Mouse (Mus musculus) heart, embryonic 14.5 days (tissue): ENCODE results near the gene Ankrd10. TPM values are rescaled to one million over a fixed set of nuclear protein-coding genes. Genes with fewer than 3 reads are reported as not detected.
"Not testable (repeated sequence)": the region's sequence is repeated elsewhere in the genome, so short reads cannot be mapped to it uniquely, and the experiment has no call there.

Experiments
- ATAC-seq: fragments of 200-750 bp; cut with Nextera tagmentation; 2 replicates; pipeline ENCODE4 v1.8.0; 2017; ENCODE audit warnings: low read depth, moderate TSS enrichment; ENCODE audit not compliant: insufficient number of reproducible peaks, insufficient read depth, low FRiP score
- H3K27ac ChIP-seq, 2 experiments: fragments of 200-500 bp in 1 of 2; fragments of 300-500 bp in 1 of 2; sonication (generic) in 1 of 2; replicated peaks in 1 of 2; 2 replicates each; pipeline ENCODE4 v1.5.1; 2012 to 2014; ENCODE audit warnings: low read depth in 2 of 2, low read length in 2 of 2, control low read depth in 1 of 2, mild to moderate bottlenecking in 1 of 2, mixed read lengths in 1 of 2; ENCODE audit not compliant: control insufficient read depth in 1 of 2, insufficient read depth in 1 of 2
- H3K27me3 ChIP-seq: fragments of 300-500 bp; sonication (generic); 2 replicates; pipeline ENCODE4 v1.6.1; 2014; ENCODE audit warnings: mild to moderate bottlenecking, low read length, control low read depth; ENCODE audit not compliant: control insufficient read depth, insufficient read depth
- H3K36me3 ChIP-seq: fragments of 300-500 bp; sonication (generic); 2 replicates; pipeline ENCODE4 v1.6.1; 2014; ENCODE audit warnings: mild to moderate bottlenecking, control low read depth, low read length, mixed read lengths; ENCODE audit not compliant: control insufficient read depth, insufficient read depth
- H3K4me1 ChIP-seq, 2 experiments: fragments of 200-500 bp in 1 of 2; fragments of 300-500 bp in 1 of 2; sonication (generic) in 1 of 2; 2 replicates each; pipeline ENCODE4 v1.6.1; 2012 to 2014; ENCODE audit warnings: low read length in 2 of 2, control low read depth in 1 of 2, mixed read lengths in 1 of 2; ENCODE audit not compliant: control insufficient read depth in 2 of 2, insufficient read depth in 2 of 2
- H3K4me2 ChIP-seq: fragments of 300-500 bp; sonication (generic); 2 replicates; pipeline ENCODE4 v1.6.1; 2014; ENCODE audit warnings: mild to moderate bottlenecking, low read length
- H3K4me3 ChIP-seq, 2 experiments: fragments of 200-500 bp in 1 of 2; fragments of 300-500 bp in 1 of 2; sonication (generic) in 1 of 2; 2 replicates each; pipeline ENCODE4 v1.5.1; 2012 to 2014; ENCODE audit warnings: low read length in 2 of 2, mild to moderate bottlenecking in 2 of 2, control low read depth in 1 of 2, low read depth in 1 of 2, moderate library complexity in 1 of 2; ENCODE audit not compliant: control insufficient read depth in 1 of 2, insufficient read depth in 1 of 2
- H3K9ac ChIP-seq: fragments of 300-500 bp; sonication (generic); 2 replicates; pipeline ENCODE4 v1.6.1; 2014; ENCODE audit warnings: mild to moderate bottlenecking, low read length
- H3K9me3 ChIP-seq: fragments of 300-500 bp; sonication (generic); 2 replicates; pipeline ENCODE4 v1.6.1; 2016; ENCODE audit warnings: low read length, control low read depth; ENCODE audit not compliant: control insufficient read depth
- WGBS: fragments of 180-500 bp; shearing (Covaris S2); extraction: QIAGEN DNeasy Blood & Tissue Kit; methylation state at CpG from one replicate; pipeline ENCODE4 v1.1.7; 2014; 5-methylcytosine and 5-hydroxymethylcytosine counted together
- microRNA-seq: library from miRNA; unstranded; fragments of <30 nt; microRNA quantifications from one replicate; pipeline ENCODE4, GENCODE M21; 2016
- polyA plus RNA-seq: library from polyadenylated mRNA; unstranded; fragments of >200 nt; fragmentation: Nextera tagmentation; extraction: Ambion mirVana; gene quantifications from 2 replicates; pipeline ENCODE4 v1.2.1, GENCODE M21; 2014

The Ankrd10 gene
- polyA plus RNA-seq, 1 experiment from 2014 or later, result 69.1 TPM

DNA sequence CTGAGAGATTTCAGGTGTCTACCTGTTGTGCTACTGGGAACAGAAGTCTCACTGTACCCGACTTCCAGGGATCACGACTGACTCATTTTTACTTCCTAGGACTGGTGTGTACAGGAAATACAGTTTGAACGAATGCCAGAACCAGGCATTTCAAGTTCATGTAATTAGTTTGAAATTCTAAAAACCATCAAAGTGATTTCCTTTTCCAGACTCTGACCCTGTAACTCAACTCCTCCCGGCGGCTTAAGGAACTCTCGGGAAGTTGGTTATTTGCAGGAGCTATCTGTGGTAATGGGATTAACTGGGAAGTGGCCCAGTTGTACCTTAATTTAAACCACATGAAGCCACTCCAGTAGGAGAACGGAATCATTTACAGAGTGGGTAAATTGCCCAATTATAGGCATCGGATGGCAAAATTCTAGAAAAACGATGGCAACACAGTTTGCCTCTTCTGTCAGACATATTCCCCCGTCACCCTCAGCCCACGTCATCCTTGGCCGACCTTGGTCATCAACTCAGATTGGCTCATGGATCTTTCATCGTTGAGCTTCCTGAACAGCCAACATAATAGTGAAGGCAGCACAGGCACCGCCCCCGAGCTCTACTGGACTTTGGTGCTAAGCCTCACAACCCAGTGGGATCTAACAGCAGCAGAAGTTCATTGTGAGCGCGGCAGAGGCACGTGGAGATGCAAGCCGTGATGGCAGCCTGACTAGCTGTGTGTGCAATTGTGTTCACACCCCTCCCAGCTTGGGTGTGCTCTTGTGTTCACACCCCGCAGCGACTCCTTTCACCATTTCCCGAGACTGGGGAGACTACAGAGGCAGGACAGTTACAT lies 66.1 kb downstream of the Ankrd10 start:
- Histone ChIP-seq H3K27me3 (no peaks in the 10 kb centered on the region), H3K9me3 (no peaks in the 10 kb centered on the region), H3K9ac (no peak overlapping the region), H3K36me3 (peaks cover 23% of the 10 kb centered on the region), H3K4me2 (no peak overlapping the region), H3K4me3 (no peak overlapping the region), H3K4me1 (no peaks in the 10 kb centered on the region), H3K27ac (no peak overlapping the region)
- 77% methylated on average over 22 of the region's 22 CpGs for WGBS
- no peak for ATAC-seq

DNA sequence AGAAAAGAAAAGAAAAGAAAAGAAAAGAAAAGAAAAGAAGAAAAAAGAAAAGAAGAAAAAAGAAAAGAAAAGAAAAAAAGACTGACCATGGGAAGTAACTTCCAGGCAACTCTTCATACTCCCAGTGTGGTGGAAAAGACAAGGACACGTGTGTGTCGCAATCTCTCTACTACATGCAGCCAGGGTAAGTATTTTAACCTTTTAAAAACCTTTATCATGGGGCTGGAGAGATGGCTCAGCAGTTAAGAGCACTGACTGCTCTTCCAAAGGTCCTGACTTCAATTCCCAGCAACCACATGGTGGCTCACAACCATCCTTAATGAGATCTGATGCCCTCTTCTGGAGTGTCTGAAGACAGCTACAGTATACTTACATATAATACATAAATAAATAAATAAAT lies 67.4 kb downstream of the Ankrd10 start:
- not testable (repeated sequence) for H3K4me3 ChIP-seq, H3K27ac ChIP-seq, H3K4me1 ChIP-seq, H3K9me3 ChIP-seq, ATAC-seq, H3K27me3 ChIP-seq, H3K9ac ChIP-seq, H3K4me2 ChIP-seq
- WGBS, result 98% methylated on average over 2 of the region's 2 CpGs
- peaks cover 36% of the 10 kb centered on the region for H3K36me3 ChIP-seq

DNA sequence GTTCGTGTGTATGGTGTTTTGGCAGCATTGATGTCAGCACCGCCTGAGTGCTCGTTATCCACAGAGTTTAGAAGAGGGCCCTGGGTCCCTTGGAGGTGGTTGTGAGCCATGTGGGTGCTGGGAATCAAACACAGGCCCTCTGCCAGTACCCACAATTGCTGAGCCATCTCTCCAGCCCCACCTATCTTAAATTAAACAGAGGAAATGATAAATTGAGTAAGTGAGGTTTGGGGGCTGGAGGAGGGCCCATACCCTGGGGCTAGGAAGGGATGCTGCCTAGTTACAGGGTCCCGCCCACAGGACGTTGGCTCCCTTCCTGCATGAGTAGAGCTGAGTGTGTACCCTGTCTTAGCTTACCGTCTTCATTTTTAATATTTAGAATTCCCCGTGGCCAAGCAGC lies 70.8 kb downstream of the Ankrd10 start:
- no peak for ATAC-seq
- peaks cover 0 to 7% of the 10 kb centered on the region in 2 experiments; a peak in 1 of 4 replicates for H3K4me1 ChIP-seq
- H3K27ac ChIP-seq, result 0 out of 4 replicates have a peak overlapping the region, but pooled peaks of 1 of the 2 experiments have one; percentile 9
- H3K9ac ChIP-seq, result no peak overlapping the region
- no peak overlapping the region for H3K4me2 ChIP-seq
- H3K9me3 ChIP-seq, result no peaks in the 10 kb centered on the region
- H3K4me3 ChIP-seq, result no peak overlapping the region
- no peaks in the 10 kb centered on the region for H3K27me3 ChIP-seq
- peaks cover 53% of the 10 kb centered on the region for H3K36me3 ChIP-seq
- WGBS, result 89% methylated on average over 7 of the region's 7 CpGs

DNA sequence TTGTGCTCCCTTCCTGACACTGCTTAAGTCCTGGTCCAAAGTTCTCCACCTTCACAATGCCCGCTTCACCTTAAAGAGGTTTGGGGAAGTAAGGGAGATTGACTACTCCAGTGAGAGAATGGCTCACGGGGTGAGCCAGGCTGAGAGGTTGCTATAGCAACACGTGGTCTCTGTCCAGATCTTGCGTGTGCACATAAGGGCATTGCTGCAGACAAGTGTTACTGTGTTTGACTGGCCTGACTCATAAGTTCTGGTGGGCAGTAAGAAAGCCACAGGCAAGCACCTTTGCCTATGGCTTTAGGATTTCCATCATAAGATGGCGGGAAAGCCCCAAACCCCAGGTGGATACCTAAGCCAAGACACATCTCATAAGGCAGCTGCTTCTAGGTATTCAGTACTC lies 71.3 kb downstream of the Ankrd10 start:
- H3K27ac ChIP-seq, result no peak overlapping the region
- H3K4me2 ChIP-seq, result no peak overlapping the region
- H3K9ac ChIP-seq, result no peak overlapping the region
- no peaks in the 10 kb centered on the region for H3K27me3 ChIP-seq
- H3K4me3 ChIP-seq, result no peak overlapping the region
- H3K36me3 ChIP-seq, result peaks cover 53% of the 10 kb centered on the region
- H3K9me3 ChIP-seq, result no peaks in the 10 kb centered on the region
- H3K4me1 ChIP-seq, result peaks cover 0 to 11% of the 10 kb centered on the region in 2 experiments; a peak in 2 of 4 replicates
- no peak for ATAC-seq
- 90% methylated on average over 5 of the region's 5 CpGs for WGBS

Small RNA genes lying within 50 kb of the gene (microRNA-seq; reads per million reads assigned to microRNA genes)
- not detected for gene Mir7238

Other genes with a start within 250 kb of the Ankrd10 start
- 39.3 and 39.7 TPM in 2 replicates for gene Rab20, start 157.0 kb downstream of the Ankrd10 start, polyA plus RNA-seq
- 74.5 and 82.8 TPM in 2 replicates for gene Naxd, start 138.3 kb downstream of the Ankrd10 start, polyA plus RNA-seq
- gene Cars2, start 85.0 kb downstream of the Ankrd10 start, polyA plus RNA-seq, result 27.9 and 31.1 TPM in 2 replicates
- 25.7 and 26.6 TPM in 2 replicates for gene Ing1, start 80.2 kb downstream of the Ankrd10 start, polyA plus RNA-seq
- not detected in 2 replicates for gene 1700016D06Rik, start 65.3 kb upstream of the Ankrd10 start, polyA plus RNA-seq
- gene Arhgef7, start 92.0 kb upstream of the Ankrd10 start, polyA plus RNA-seq, result 67.5 and 72.1 TPM in 2 replicates
- 1.1 TPM in 1 of 2 replicates, not detected in the other for gene Tex29, start 204.7 kb upstream of the Ankrd10 start, polyA plus RNA-seq